Mouse (Mus musculus): Measurements from ENCODE around the gene Lhfpl3. TPM values are rescaled to one million over a fixed set of nuclear protein-coding genes. Genes with fewer than 3 reads are reported as not detected.

The Lhfpl3 gene
- polyA plus RNA-seq, 1 experiment: 0.14 TPM

DNA sequence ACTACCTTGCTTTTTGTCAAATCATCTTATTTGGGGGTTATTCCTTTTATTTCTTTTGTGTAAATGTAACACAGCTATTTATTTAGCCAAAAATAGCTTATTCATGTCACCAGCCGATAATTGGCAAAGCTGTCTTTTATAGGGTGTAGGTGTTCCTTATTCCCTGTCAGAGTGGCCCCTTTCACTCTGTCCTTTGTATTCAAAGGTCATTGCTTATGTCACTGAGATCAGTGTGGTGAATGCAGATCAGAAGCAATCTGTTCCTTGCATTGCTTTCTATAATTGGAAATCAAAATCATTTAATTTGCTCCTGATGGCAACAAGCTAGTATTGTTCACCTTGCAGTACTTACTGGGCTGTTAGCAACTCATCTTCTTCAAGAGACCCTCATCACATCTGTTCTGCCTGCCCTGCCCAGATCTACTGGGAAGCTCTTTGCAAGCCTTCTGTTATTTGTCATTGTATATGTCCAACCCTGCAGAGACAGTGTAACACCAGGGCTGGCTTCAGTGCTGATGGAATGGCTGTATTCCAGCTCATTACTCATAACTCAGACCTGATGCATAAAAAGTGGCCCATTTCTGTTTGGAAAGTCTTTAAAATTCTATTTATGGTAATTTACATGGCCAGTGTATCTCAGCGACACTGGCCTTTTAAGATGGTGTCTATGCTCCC, 257.4 kb downstream of the Lhfpl3 start:
- H3K27ac ChIP-seq (ENCODE audit: insufficient read depth, low read depth, low read length): no peak overlapping the region
- H3K36me3 ChIP-seq (ENCODE audit: control insufficient read depth, insufficient read depth, low read length): no peaks in the 10 kb centered on the region
- H3K27me3 ChIP-seq (ENCODE audit: control insufficient read depth, insufficient read depth, low read length): no peaks in the 10 kb centered on the region
- no peaks in the 10 kb centered on the region for H3K4me1 ChIP-seq (ENCODE audit: control insufficient read depth, insufficient read depth, insufficient read length, low read length)
- TF ChIP-seq CTCF (IDR thresholded peaks at IDR 0.05; ENCODE audit: extremely low read depth, insufficient read length, insufficient replicate concordance, low read depth, low read length) (no peak), POLR2A (IDR thresholded peaks at IDR 0.05; ENCODE audit: low read depth, low read length) (no peak)
- 74% methylated on average over 2 of the region's 2 CpGs for whole genome bisulfite sequencing
- H3K4me3 ChIP-seq (ENCODE audit: low read depth, low read length): no peak overlapping the region

DNA sequence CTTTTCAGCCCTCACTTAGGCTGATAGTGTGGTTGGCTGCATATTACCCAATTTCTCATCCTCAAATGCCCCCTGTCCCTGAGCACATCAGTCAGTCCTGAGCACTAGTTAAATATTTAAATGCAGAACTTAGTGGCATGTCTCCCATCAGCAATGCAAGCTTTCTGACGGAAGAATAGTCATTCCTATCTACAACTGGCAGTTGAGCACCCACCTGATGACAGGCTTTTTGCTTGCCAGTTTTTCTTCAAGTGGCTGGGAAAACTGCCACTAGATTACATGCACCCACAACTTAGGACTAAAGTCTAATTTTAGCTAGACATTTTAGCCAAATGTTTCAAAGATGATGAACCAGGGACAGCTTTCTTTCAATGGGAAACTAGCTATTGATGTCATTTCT, 260.3 kb downstream of the Lhfpl3 start:
- no peaks in the 10 kb centered on the region for H3K36me3 ChIP-seq (ENCODE audit: control insufficient read depth, insufficient read depth, low read length)
- WGBS: 35% methylated on average over 1 of the region's 1 CpGs
- no peak overlapping the region for H3K27ac ChIP-seq (ENCODE audit: insufficient read depth, low read depth, low read length)
- TF ChIP-seq CTCF (IDR thresholded peaks at IDR 0.05; ENCODE audit: extremely low read depth, insufficient read length, insufficient replicate concordance, low read depth, low read length): no peak
- no peak for TF ChIP-seq POLR2A (IDR thresholded peaks at IDR 0.05; ENCODE audit: low read depth, low read length)
- H3K27me3 ChIP-seq (ENCODE audit: control insufficient read depth, insufficient read depth, low read length): no peaks in the 10 kb centered on the region
- no peaks in the 10 kb centered on the region for H3K4me1 ChIP-seq (ENCODE audit: control insufficient read depth, insufficient read depth, insufficient read length, low read length)
- H3K4me3 ChIP-seq (ENCODE audit: low read depth, low read length): no peak overlapping the region

DNA sequence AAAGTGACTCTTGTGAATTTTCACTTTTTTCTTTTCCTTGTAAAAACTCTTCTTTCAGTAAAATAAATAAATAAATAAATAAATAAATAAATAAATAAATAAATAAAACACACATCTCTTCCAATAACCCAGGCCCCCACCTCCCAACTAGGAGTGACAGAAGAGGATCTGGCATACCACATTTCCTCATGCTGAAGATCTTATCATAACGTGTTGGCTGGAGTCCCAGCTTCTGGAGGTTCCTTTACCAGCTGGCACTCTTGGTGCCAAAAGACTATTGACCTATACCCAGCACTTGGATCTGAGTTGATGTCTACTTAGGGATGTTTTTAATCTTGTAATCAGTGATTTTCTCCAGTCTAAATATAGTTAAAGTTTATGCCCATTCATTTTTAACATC, 264.6 kb downstream of the Lhfpl3 start:
- Histone ChIP-seq H3K27ac (ENCODE audit: insufficient read depth, low read depth, low read length) (no peak overlapping the region), H3K4me1 (ENCODE audit: control insufficient read depth, insufficient read depth, insufficient read length, low read length) (no peaks in the 10 kb centered on the region), H3K36me3 (ENCODE audit: control insufficient read depth, insufficient read depth, low read length) (no peaks in the 10 kb centered on the region), H3K4me3 (ENCODE audit: low read depth, low read length) (no peak overlapping the region), H3K27me3 (ENCODE audit: control insufficient read depth, insufficient read depth, low read length) (no peaks in the 10 kb centered on the region)
- 9% methylated on average over 1 of the region's 1 CpGs for WGBS
- TF ChIP-seq CTCF (IDR thresholded peaks at IDR 0.05; ENCODE audit: extremely low read depth, insufficient read length, insufficient replicate concordance, low read depth, low read length) (no peak), POLR2A (IDR thresholded peaks at IDR 0.05; ENCODE audit: low read depth, low read length) (no peak)

DNA sequence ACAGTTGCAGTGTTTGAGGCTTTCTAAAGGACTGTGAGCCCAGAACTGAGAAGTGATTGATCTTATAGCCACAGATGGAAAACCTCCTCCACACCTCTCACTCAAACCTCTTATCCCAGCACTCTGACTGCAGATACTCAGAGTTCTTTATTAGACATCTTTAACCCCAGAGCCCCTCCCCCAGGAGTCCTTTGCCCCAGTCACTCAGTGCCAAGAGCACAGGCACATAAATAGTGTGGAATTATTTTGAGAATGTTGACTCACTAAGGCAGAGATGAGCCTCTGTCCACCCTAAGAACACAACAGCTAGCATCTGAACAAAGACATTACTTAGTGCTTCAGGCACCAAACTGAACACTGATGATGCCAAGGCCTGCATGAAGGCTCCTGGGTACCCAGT, 268.1 kb downstream of the Lhfpl3 start:
- Histone ChIP-seq H3K27ac (ENCODE audit: insufficient read depth, low read depth, low read length) (no peak overlapping the region), H3K4me3 (ENCODE audit: low read depth, low read length) (no peak overlapping the region), H3K36me3 (ENCODE audit: control insufficient read depth, insufficient read depth, low read length) (no peaks in the 10 kb centered on the region), H3K27me3 (ENCODE audit: control insufficient read depth, insufficient read depth, low read length) (no peaks in the 10 kb centered on the region), H3K4me1 (ENCODE audit: control insufficient read depth, insufficient read depth, insufficient read length, low read length) (no peaks in the 10 kb centered on the region)
- TF ChIP-seq CTCF (IDR thresholded peaks at IDR 0.05; ENCODE audit: extremely low read depth, insufficient read length, insufficient replicate concordance, low read depth, low read length) (no peak), POLR2A (IDR thresholded peaks at IDR 0.05; ENCODE audit: low read depth, low read length) (no peak)

DNA sequence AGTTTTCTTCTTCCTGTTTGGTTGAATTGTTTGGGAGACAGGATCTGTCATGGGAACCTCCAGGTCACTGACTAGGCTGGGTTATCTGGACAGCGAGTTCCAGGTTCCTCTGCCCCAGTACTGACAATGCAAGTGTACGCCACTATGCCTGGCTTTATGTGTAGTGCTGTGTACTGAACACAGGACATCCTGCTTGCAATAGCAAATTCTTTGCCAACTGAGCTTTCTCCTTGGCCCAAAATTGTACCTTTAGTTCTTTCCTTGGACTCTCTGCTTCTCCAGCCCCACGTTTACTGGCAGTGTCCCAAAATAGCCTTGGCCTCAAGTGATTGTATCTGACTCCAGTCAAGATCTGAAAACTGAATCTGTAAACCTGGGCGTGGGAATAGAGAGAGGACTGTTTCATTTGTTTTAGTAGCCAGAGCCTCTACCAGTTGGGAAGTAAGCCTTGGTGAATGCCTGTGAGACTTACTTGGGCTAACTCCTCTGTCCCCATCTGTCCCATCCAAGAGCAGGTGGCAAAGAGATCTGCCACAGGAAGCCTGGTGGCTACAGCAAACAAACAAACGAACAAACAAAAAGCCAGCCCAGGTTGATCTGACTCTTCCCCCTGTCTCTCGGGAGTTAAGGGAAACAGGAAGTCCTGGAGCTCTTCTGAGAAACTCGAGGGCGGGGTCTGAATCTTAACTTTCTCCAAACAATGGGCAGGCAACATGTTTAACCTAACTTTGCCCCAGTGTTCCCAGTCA, 269.9 kb downstream of the Lhfpl3 start:
- no peak overlapping the region for H3K27ac ChIP-seq (ENCODE audit: insufficient read depth, low read depth, low read length)
- no peaks in the 10 kb centered on the region for H3K36me3 ChIP-seq (ENCODE audit: control insufficient read depth, insufficient read depth, low read length)
- no peaks in the 10 kb centered on the region for H3K27me3 ChIP-seq (ENCODE audit: control insufficient read depth, insufficient read depth, low read length)
- H3K4me3 ChIP-seq (ENCODE audit: low read depth, low read length): no peak overlapping the region
- no peaks in the 10 kb centered on the region for H3K4me1 ChIP-seq (ENCODE audit: control insufficient read depth, insufficient read depth, insufficient read length, low read length)
- TF ChIP-seq CTCF (IDR thresholded peaks at IDR 0.05; ENCODE audit: extremely low read depth, insufficient read length, insufficient replicate concordance, low read depth, low read length) (no peak), POLR2A (IDR thresholded peaks at IDR 0.05; ENCODE audit: low read depth, low read length) (no peak)
- WGBS: 39% methylated on average over 8 of the region's 8 CpGs

DNA sequence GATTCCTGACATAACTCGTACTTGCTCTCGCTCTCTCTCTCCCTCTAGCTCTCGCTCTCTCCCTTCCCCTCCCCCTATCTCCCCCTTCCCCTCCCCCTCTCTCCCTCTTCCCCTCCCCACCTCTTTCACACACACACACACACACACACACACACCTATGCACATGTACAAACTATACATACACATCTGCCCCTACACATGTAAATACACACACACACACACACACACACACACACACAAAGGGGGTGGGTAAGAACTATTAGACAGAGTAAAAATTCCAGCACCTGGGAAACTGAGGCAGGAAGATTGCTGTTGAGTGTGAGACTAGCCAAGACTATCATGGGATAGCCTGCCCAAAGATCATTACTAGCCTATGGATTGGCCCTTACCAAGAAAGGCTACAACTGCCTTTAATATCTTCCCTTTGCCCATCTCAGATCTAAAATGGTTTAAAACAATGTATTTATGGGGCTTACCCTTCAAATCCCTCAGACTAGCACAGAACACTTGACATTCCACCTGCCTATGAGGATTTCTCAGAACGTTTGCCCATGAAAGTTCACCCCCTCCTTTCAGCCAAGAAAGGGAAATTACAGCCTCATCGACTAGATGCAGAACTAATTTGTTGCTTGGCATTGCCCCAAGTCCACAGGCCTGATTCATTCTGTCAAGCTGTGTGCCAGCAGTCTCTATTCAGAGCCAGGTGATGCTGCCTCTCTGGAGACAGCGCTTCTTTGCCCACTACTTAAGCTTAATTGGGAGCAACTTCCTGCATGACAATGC, 289.3 kb downstream of the Lhfpl3 start:
- no peak for TF ChIP-seq POLR2A (IDR thresholded peaks at IDR 0.05; ENCODE audit: low read depth, low read length)
- no peak for TF ChIP-seq CTCF (IDR thresholded peaks at IDR 0.05; ENCODE audit: extremely low read depth, insufficient read length, insufficient replicate concordance, low read depth, low read length)
- Histone ChIP-seq H3K27ac (ENCODE audit: insufficient read depth, low read depth, low read length) (no peak overlapping the region), H3K4me1 (ENCODE audit: control insufficient read depth, insufficient read depth, insufficient read length, low read length) (no peaks in the 10 kb centered on the region), H3K4me3 (ENCODE audit: low read depth, low read length) (no peak overlapping the region), H3K27me3 (ENCODE audit: control insufficient read depth, insufficient read depth, low read length) (no peaks in the 10 kb centered on the region; the same call in 1 of the 2 replicates), H3K36me3 (ENCODE audit: control insufficient read depth, insufficient read depth, low read length) (no peaks in the 10 kb centered on the region)
- 59% methylated on average over 6 of the region's 6 CpGs for WGBS

DNA sequence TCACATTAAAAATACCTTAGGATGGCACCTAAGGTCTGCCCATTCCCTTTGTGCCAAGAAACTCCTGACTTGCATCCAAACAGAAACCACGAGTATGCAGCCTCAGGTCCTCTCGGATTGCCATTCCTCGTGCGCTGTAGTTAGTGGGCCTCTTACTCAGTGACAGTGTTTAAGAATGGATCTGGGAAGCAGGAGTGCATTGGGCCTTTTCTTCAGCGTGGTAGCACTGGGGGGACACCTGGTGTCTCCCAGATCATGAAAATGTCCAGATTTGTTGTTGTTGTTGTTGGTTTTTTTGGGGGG, 289.8 kb downstream of the Lhfpl3 start:
- TF ChIP-seq POLR2A (IDR thresholded peaks at IDR 0.05; ENCODE audit: low read depth, low read length): no peak
- TF ChIP-seq CTCF (IDR thresholded peaks at IDR 0.05; ENCODE audit: extremely low read depth, insufficient read length, insufficient replicate concordance, low read depth, low read length): no peak
- no peaks in the 10 kb centered on the region for H3K36me3 ChIP-seq (ENCODE audit: control insufficient read depth, insufficient read depth, low read length)
- no peak overlapping the region for H3K27ac ChIP-seq (ENCODE audit: insufficient read depth, low read depth, low read length)
- no peaks in the 10 kb centered on the region; the same call in 1 of the 2 replicates for H3K27me3 ChIP-seq (ENCODE audit: control insufficient read depth, insufficient read depth, low read length)
- 75% methylated on average over 5 of the region's 5 CpGs for WGBS
- no peaks in the 10 kb centered on the region for H3K4me1 ChIP-seq (ENCODE audit: control insufficient read depth, insufficient read depth, insufficient read length, low read length)
- H3K4me3 ChIP-seq (ENCODE audit: low read depth, low read length): no peak overlapping the region
